Mouse (Mus musculus) megakaryocyte, embryonic 14.5 days (primary cell): ENCODE measurements around the gene Mpc2. TPM values are rescaled to one million over a fixed set of nuclear protein-coding genes. Genes with fewer than 3 reads are reported as not detected.

Source experiments
- H3K27me3 ChIP-seq: replicated peaks from 2 replicates; pipeline ENCODE3; 2012; ENCODE audit warnings: inconsistent platforms
- H3K36me3 ChIP-seq: replicated peaks from 2 replicates; pipeline ENCODE3; 2012; ENCODE audit warnings: low read length, inconsistent platforms, mixed read lengths
- H3K4me1 ChIP-seq: 2 replicates; pipeline ENCODE4 v1.6.1; 2012; ENCODE audit warnings: inconsistent platforms
- H3K4me3 ChIP-seq: replicated peaks from 2 replicates; pipeline ENCODE3; 2012; ENCODE audit warnings: moderate library complexity, mild to moderate bottlenecking, inconsistent platforms
- H3K9me3 ChIP-seq: 2 replicates; pipeline ENCODE4 v1.6.1; 2012; ENCODE audit warnings: inconsistent platforms
- FLI1 ChIP-seq: IDR thresholded peaks from 2 replicates; pipeline ENCODE4 v1.6.1; 2012; ENCODE audit warnings: low read length, inconsistent platforms, mixed read lengths
- GATA1 ChIP-seq: IDR thresholded peaks from 3 replicates; pipeline ENCODE4 v1.6.1; 2012; ENCODE audit warnings: mixed read lengths, low read length, inconsistent platforms, borderline replicate concordance
- polyA plus RNA-seq: library from polyadenylated mRNA; stranded (reverse); fragments of >175 nt; gene quantifications from 2 replicates; pipeline ENCODE4 v1.2.3, GENCODE M21; 2012; ENCODE audit warnings: low replicate concordance; ENCODE audit not compliant: insufficient read depth

The Mpc2 gene
- 156 and 160 TPM in 2 replicates for polyA plus RNA-seq

GRCm38 (mm10) chr1:165460360-165460800 is at the start of gene Mpc2, which contains the start of gene Dcaf6:
Mpc2 (plus strand) TSS chr1:165460637.
Dcaf6 (minus strand) TSS chr1:165460475.
- no peaks in the 10 kb centered on the region for H3K27me3 ChIP-seq
- no peak for TF ChIP-seq GATA1
- no peaks in the 10 kb centered on the region for H3K9me3 ChIP-seq
- H3K36me3 ChIP-seq, result peaks cover under 1% of the 10 kb centered on the region
- peak within 1 kb of the TSS; percentile 94 for H3K4me3 ChIP-seq
- peaks cover 27% of the 10 kb centered on the region for H3K4me1 ChIP-seq

- Histone ChIP-seq H3K27me3 (no peaks in the 10 kb centered on the region), H3K36me3 (peaks cover 51% of the 10 kb centered on the region), H3K9me3 (no peaks in the 10 kb centered on the region), H3K4me3 (no peak overlapping the region), H3K4me1 (peaks cover 12% of the 10 kb centered on the region)
- TF ChIP-seq FLI1 (no peak), GATA1 (no peak)
These were observed 39.0 kb upstream of the Mpc2 start for GRCm38 (mm10) chr1:165421357-165421915.

- H3K27me3 ChIP-seq, result no peaks in the 10 kb centered on the region
- H3K36me3 ChIP-seq, result peaks cover 46% of the 10 kb centered on the region
- H3K4me3 ChIP-seq, result no peak overlapping the region
- TF ChIP-seq FLI1 (no peak), GATA1 (no peak)
- peaks cover 15% of the 10 kb centered on the region for H3K4me1 ChIP-seq
- H3K9me3 ChIP-seq, result no peaks in the 10 kb centered on the region
These were observed 34.2 kb upstream of the Mpc2 start for GRCm38 (mm10) chr1:165426254-165426653.

- Histone ChIP-seq H3K36me3 (peaks cover 20% of the 10 kb centered on the region), H3K4me3 (no peak overlapping the region), H3K27me3 (no peaks in the 10 kb centered on the region), H3K9me3 (peaks cover 9% of the 10 kb centered on the region; the same call in 1 of the 2 replicates), H3K4me1 (peaks cover 10% of the 10 kb centered on the region; the same call in 1 of the 2 replicates)
- TF ChIP-seq FLI1 (no peak), GATA1 (no peak)
These were observed 27.6 kb upstream of the Mpc2 start for GRCm38 (mm10) chr1:165432883-165433282.

- H3K36me3 ChIP-seq, result peaks cover 24% of the 10 kb centered on the region
- no peaks in the 10 kb centered on the region for H3K27me3 ChIP-seq
- H3K4me3 ChIP-seq, result no peak overlapping the region
- no peak for TF ChIP-seq GATA1
- no peak for TF ChIP-seq FLI1
- peaks cover 49% of the 10 kb centered on the region for H3K4me1 ChIP-seq
- H3K9me3 ChIP-seq, result peaks cover 9% of the 10 kb centered on the region; the same call in 1 of the 2 replicates
These were observed 22.0 kb upstream of the Mpc2 start for GRCm38 (mm10) chr1:165438289-165439021.

- TF ChIP-seq GATA1 (no peak), FLI1 (no peak)
- no peak overlapping the region for H3K4me3 ChIP-seq
- H3K36me3 ChIP-seq, result peaks cover 21% of the 10 kb centered on the region
- peaks cover 6% of the 10 kb centered on the region; the same call in 1 of the 2 replicates for H3K9me3 ChIP-seq
- H3K4me1 ChIP-seq, result peaks cover 49% of the 10 kb centered on the region
- no peaks in the 10 kb centered on the region for H3K27me3 ChIP-seq
These were observed 19.6 kb upstream of the Mpc2 start for GRCm38 (mm10) chr1:165440788-165441187.

- Histone ChIP-seq H3K4me3 (no peak overlapping the region), H3K36me3 (peaks cover 21% of the 10 kb centered on the region), H3K9me3 (peaks cover 6% of the 10 kb centered on the region; the same call in 1 of the 2 replicates), H3K4me1 (peaks cover 49% of the 10 kb centered on the region), H3K27me3 (no peaks in the 10 kb centered on the region)
- TF ChIP-seq FLI1, result no peak
- TF ChIP-seq GATA1, result no peak
These were observed 19.2 kb upstream of the Mpc2 start for GRCm38 (mm10) chr1:165441201-165441600.

- TF ChIP-seq GATA1 (no peak), FLI1 (no peak)
- Histone ChIP-seq H3K9me3 (peaks cover 2% of the 10 kb centered on the region; the same call in 1 of the 2 replicates), H3K4me1 (peaks cover 49% of the 10 kb centered on the region), H3K27me3 (no peaks in the 10 kb centered on the region), H3K4me3 (no peak overlapping the region), H3K36me3 (peaks cover 16% of the 10 kb centered on the region)
These were observed 18.7 kb upstream of the Mpc2 start for GRCm38 (mm10) chr1:165441719-165442118.

GRCm38 (mm10) chr1:165459041-165459502 is 1.4 kb upstream of the Mpc2 start:
- H3K4me1 ChIP-seq, result peaks cover 27% of the 10 kb centered on the region
- TF ChIP-seq GATA1 (no peak), FLI1 (no peak)
- H3K9me3 ChIP-seq, result peaks cover 8% of the 10 kb centered on the region
- no peaks in the 10 kb centered on the region for H3K27me3 ChIP-seq
- peak overlapping the region; percentile 94 for H3K4me3 ChIP-seq
- H3K36me3 ChIP-seq, result peaks cover 13% of the 10 kb centered on the region
